Mouse (Mus musculus): ENCODE data around the gene Gk.

Gene Gk

DNA sequence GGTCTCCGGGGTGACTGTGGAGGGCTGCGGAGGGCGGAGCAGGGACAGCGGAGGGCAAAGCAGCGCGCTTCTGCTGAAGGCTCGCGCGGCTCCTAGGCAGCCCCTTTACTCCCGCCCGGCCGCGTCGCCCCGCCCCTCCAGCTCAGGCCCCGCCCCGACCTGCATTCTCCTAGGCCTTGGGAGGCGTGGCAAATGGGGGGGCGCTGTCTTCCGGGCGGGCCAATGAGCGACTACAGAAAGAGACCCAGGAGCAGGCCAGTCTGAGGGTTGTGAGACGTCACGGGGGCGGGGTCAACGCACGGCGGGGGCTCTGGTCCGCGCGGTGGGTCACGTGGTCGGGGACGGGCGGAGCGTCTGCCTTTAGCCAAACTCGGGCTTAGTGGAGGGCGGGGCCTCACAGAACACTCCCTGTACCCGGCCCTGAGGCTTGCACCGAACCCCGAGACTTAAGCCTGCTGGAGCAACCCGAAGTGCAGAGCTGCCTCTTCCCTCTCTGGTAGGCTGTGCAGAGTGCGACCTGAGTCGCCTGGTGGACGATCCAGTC, at the start of gene Gk:
TSS of gene Gk (minus strand) at position 276 of the 544 bp plus-strand sequence.
- POLR2A ChIA-PET, result interaction anchor here in 3 of 4 experiments (0.6 to 3.0 kb wide), 52 partner anchors 8 to 1334 kb away, joined by 3 to 35 read pairs (median 4); partner anchors contain the start of genes Nr0b1 (in 2 of the 3) and Tab3 (in 2 of the 3)
- CTCF ChIA-PET, result interaction anchor here in 1 of 4 experiments (0.6 kb wide), 1 partner anchor 130 kb away, joined by 3 read pairs; no protein-coding TSS in a partner anchor

DNA sequence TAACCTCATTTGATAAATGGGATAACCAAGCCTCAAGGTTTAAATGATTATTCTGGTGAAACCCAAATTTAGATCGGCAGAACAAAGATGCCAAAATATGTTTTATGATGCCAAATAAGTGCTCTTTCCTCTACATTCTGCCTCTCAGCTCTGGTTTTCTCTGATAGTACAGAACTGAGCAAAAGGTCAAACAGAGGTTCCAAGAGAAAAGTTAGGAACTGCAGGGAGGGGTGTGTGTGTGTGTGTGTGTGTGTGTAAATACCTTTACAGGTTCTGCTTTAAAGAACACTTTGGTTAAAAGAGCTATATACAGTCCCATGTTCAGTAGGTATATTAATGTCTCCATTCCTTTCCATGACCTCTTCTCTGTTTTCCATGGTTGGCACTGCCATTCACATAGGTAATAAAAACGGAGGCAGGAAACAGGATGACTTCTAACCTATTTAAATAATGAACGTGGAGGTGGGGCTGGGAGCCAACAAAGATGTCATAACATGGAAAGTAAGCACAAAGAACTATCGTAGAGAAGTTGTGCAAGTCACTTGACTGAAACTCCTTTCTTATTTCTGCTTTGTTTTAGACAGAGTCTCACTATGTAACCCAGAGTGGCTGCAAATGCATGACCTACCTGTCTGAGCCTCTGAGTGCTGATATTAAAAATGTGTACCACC, 28.2 kb upstream of the Gk start:
- ChIA-PET CTCF (no interaction called here), POLR2A (no interaction called here)

- ChIA-PET POLR2A (interaction anchor here in 1 of 4 experiments (1.3 kb wide), 1 partner anchor 26 kb away, joined by 3 read pairs; the partner anchor contains the start of gene Gk), CTCF (no interaction called here)
These were observed 26.4 kb upstream of the Gk start for GRCm38 (mm10) chrX:85803006-85803405.

DNA sequence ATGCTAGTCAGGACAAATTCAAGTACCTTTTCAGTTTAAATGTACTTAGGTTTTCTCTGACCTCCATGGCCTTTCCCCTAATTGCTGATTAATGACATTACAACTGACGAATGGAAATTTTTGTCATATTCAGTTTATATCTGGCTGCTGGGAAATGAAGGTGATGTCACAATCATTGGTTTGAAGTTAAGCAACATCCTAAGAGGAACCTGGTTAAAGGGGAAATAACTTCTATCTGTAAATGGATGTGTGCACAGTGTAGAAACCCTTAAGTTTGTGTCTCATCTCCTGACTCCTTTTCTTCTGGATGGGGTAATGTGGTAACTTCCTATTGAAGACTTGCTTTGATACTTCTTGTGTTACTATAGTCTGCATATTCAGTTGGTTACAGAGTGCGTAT, 20.8 kb upstream of the Gk start:
- CTCF ChIA-PET, result no interaction called here
- POLR2A ChIA-PET, result no interaction called here

- CTCF ChIA-PET, result no interaction called here
These were observed 1.7 kb upstream of the Gk start for GRCm38 (mm10) chrX:85778346-85778745.

GRCm38 (mm10) chrX:85777141-85777540, 522 bp upstream of the Gk start:
- ChIA-PET POLR2A (interaction anchor here in 3 of 4 experiments (0.6 to 3.0 kb wide), 37 partner anchors 8 to 1334 kb away, joined by 3 to 35 read pairs (median 5); partner anchors contain the start of genes Nr0b1 (in 2 of the 3) and Tab3 (in 1 of the 3)), CTCF (no interaction called here)

More at GRCm38 (mm10) chrX:85778346-85778745, 1.7 kb upstream of the Gk start:
- POLR2A ChIA-PET, result no interaction called here

- ChIA-PET POLR2A (interaction anchor here in 3 of 4 experiments (0.6 to 3.0 kb wide), 48 partner anchors 8 to 1333 kb away, joined by 3 to 35 read pairs (median 5); partner anchors contain the start of genes Nr0b1 (in 2 of the 3) and Tab3 (in 2 of the 3)), CTCF (interaction anchor here in 1 of 4 experiments (0.6 kb wide), 1 partner anchor 129 kb away, joined by 3 read pairs; no protein-coding TSS in a partner anchor)
These were observed 608 bp downstream of the Gk start for GRCm38 (mm10) chrX:85775879-85776543.

- ChIA-PET POLR2A (no interaction called here), CTCF (no interaction called here)
These were observed 5.3 kb downstream of the Gk start for GRCm38 (mm10) chrX:85771303-85771702.

- CTCF ChIA-PET, result no interaction called here
- POLR2A ChIA-PET, result no interaction called here
These were observed 5.9 kb downstream of the Gk start for GRCm38 (mm10) chrX:85770747-85771146.

DNA sequence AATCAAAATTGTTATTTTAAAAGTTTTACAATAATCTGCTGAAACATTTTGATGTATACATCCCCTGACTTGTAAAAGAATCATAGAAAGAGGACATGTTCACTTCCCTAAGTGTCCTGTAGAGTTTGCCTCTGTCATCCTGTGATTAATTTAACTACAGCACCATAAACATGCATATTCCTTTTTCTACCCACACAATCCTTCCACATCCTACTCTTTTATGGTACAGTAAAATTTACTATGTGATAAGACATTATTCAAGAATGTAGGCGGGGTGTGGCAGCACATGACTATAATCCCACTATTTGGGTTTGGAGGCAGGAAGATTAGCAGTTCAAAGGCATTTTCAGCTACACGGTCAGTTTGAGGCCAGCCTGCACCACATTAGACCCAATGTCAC, 8.0 kb downstream of the Gk start:
- POLR2A ChIA-PET, result interaction anchor here in 1 of 4 experiments (1.3 kb wide), 1 partner anchor 8 kb away, joined by 4 read pairs; the partner anchor contains the start of gene Gk

DNA sequence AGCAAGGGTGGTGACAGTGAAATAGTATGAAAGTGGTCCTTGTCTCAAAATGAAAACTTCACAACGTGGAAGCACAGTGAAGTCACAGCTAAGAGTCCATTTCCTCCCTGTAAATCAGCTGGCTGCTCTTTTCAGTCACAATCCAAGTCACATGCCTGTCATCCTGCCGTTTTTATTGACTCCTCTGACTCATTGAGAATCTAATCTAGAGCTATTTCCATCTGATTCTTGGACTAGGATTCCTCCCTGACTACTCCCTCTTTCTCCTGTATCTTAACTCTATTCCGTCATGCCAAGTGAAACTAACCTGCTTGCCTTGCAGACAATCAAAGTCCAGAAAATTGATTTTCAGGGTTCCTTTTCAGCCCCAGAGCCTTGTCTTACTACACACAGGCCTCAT, 20.6 kb downstream of the Gk start:
- CTCF ChIA-PET, result interaction anchor here in 1 of 4 experiments (0.6 kb wide), 1 partner anchor 10 kb away, joined by 3 read pairs; no protein-coding TSS in a partner anchor
- POLR2A ChIA-PET, result interaction anchor here in 3 of 4 experiments (0.6 to 3.1 kb wide), 7 partner anchors 8 to 467 kb away, joined by 3 to 19 read pairs (median 3); partner anchors contain the start of gene Gk (in 1 of the 3)

More for the DNA sequence above, 8.0 kb downstream of the Gk start:
- CTCF ChIA-PET, result no interaction called here

- ChIA-PET POLR2A (interaction anchor here in 1 of 4 experiments (1.2 kb wide), 1 partner anchor 32 kb away, joined by 4 read pairs; no protein-coding TSS in a partner anchor), CTCF (no interaction called here)
These were observed 32.8 kb downstream of the Gk start for GRCm38 (mm10) chrX:85743837-85744236.

DNA sequence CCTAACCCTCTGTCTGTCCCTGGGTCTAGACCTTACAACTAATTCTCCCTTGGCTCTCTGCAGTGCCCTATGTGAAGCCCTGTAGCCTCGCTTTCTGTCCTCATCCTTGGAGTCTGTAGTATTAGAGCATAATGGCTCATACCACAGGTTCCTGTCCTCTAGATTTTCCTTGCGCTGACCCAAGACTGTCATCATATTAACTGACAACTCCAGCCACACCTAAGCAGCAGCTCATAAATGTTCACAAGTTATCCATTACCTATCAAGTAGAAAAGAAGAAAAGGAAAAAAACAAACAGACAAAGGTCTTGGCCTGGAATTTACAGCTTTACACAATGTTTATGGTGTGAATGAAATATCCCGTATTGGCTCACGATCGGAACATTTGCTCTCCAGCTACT, 43.4 kb downstream of the Gk start:
- ChIA-PET CTCF (interaction anchor here in 1 of 4 experiments (0.6 kb wide), 1 partner anchor 61 kb away, joined by 4 read pairs; no protein-coding TSS in a partner anchor), POLR2A (interaction anchor here in 1 of 4 experiments (0.6 kb wide), 1 partner anchor 154 kb away, joined by 3 read pairs; no protein-coding TSS in a partner anchor)

- CTCF ChIA-PET, result no interaction called here
- POLR2A ChIA-PET, result interaction anchor here in 1 of 4 experiments (1.2 kb wide), 1 partner anchor 9 kb away, joined by 4 read pairs; no protein-coding TSS in a partner anchor
These were observed 45.3 kb downstream of the Gk start for GRCm38 (mm10) chrX:85731133-85731938.

- POLR2A ChIA-PET, result no interaction called here
- CTCF ChIA-PET, result interaction anchor here in 2 of 4 experiments (0.7 to 1.1 kb wide), 2 partner anchors 80 to 198 kb away, joined by 3 to 4 read pairs; no protein-coding TSS in a partner anchor
These were observed 55.4 kb downstream of the Gk start for GRCm38 (mm10) chrX:85721226-85721625.

- ChIA-PET POLR2A (no interaction called here), CTCF (no interaction called here)
These were observed 66.2 kb downstream of the Gk start for GRCm38 (mm10) chrX:85710399-85710798.

DNA sequence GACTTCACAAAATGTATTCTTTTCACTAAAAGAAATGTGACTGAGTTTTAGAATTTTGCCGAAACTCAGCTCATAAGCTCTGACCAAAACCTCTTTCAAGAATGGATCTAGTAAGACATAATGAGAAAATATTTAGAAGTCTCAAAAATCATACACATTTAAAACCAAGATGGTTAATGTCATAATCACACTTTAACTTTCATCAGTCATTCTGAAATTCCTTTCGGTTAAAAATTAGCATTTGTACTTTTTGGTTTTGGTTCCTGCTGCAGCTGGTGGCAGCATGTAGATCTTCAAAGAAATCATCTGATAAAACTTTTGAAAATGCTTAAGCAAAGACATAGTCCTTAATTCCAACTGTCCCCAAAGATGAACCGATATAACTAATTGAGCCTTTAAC, 70.9 kb downstream of the Gk start:
- POLR2A ChIA-PET, result no interaction called here
- CTCF ChIA-PET, result no interaction called here

GRCm38 (mm10) chrX:85683723-85684122, 92.9 kb downstream of the Gk start:
- ChIA-PET POLR2A (no interaction called here), CTCF (interaction anchor here in 3 of 4 experiments (1.1 to 2.2 kb wide), 5 partner anchors 195 to 235 kb away, joined by 3 to 29 read pairs (median 5); no protein-coding TSS in a partner anchor)

All from embryonic stem cell, embryonic (primary cell).